Mouse (Mus musculus) limb, embryonic 13.5 days (tissue): ENCODE measurements at regions not wholly inside any gene's neighbourhood (a gene's known extent, or its start where the extent isn't known, plus 50 kb on each side); places are given as distances from the start of the nearest gene placed in this dataset.
"Not testable (repeated sequence)": the region's sequence is repeated elsewhere in the genome, so short reads cannot be mapped to it uniquely, and the experiment has no call there.

ENCODE experiments used
- ATAC-seq: fragments of 200-750 bp; cut with Nextera tagmentation; 2 replicates; pipeline ENCODE4 v1.8.0; 2017; ENCODE audit warnings: low read depth, moderate number of reproducible peaks, moderate TSS enrichment; ENCODE audit not compliant: low FRiP score
- H3K27ac ChIP-seq: fragments of 300-500 bp; sonication (generic); 2 replicates; pipeline ENCODE4 v1.5.1; 2015; ENCODE audit warnings: inconsistent platforms, mild to moderate bottlenecking, moderate library complexity
- H3K27me3 ChIP-seq: fragments of 300-500 bp; sonication (generic); 2 replicates; pipeline ENCODE4 v1.6.1; 2015; ENCODE audit warnings: mild to moderate bottlenecking, inconsistent platforms
- H3K36me3 ChIP-seq: fragments of 300-500 bp; sonication (generic); 2 replicates; pipeline ENCODE4 v1.6.1; 2015; ENCODE audit warnings: inconsistent platforms, mild to moderate bottlenecking, moderate library complexity
- H3K4me1 ChIP-seq: fragments of 300-500 bp; sonication (generic); 2 replicates; pipeline ENCODE4 v1.6.1; 2015; ENCODE audit warnings: inconsistent platforms
- H3K4me2 ChIP-seq: fragments of 300-500 bp; sonication (generic); replicated peaks from 2 replicates; pipeline ENCODE4 v1.6.1; 2015; ENCODE audit warnings: inconsistent platforms, mild to moderate bottlenecking, moderate library complexity
- H3K4me3 ChIP-seq: fragments of 300-500 bp; sonication (generic); 2 replicates; pipeline ENCODE4 v1.5.1; 2015; ENCODE audit warnings: moderate library complexity, mild to moderate bottlenecking, inconsistent platforms
- H3K9ac ChIP-seq: fragments of 300-500 bp; sonication (generic); 2 replicates; pipeline ENCODE4 v1.6.1; 2015; ENCODE audit warnings: mild to moderate bottlenecking, inconsistent platforms
- H3K9me3 ChIP-seq: fragments of 300-500 bp; sonication (generic); 2 replicates; pipeline ENCODE4 v1.6.1; 2016; ENCODE audit warnings: inconsistent platforms
- WGBS: fragments of 180-500 bp; shearing (Covaris S2); methylation state at CpG from one replicate; pipeline ENCODE4 v1.1.7; 2015; 5-methylcytosine and 5-hydroxymethylcytosine counted together

- WGBS, result 63% methylated on average over 11 of the region's 11 CpGs
- no peak overlapping the region for H3K4me2 ChIP-seq
- ATAC-seq, result no peak; the same call in 1 of the 2 replicates
Observed at GRCm38 (mm10) chr16:55758707-55759067, 80.0 kb downstream of the Nfkbiz start.

GRCm38 (mm10) chr16:55757952-55758706 lies 80.6 kb downstream of the Nfkbiz start:
- ATAC-seq, result peak; percentile 51; the same call in 1 of the 2 replicates
- H3K4me2 ChIP-seq, result no peak overlapping the region

More at GRCm38 (mm10) chr16:55758707-55759067, 80.0 kb downstream of the Nfkbiz start:
- H3K4me3 ChIP-seq, result no peak overlapping the region
- no peak overlapping the region for H3K9ac ChIP-seq
- H3K27ac ChIP-seq, result no peak overlapping the region
- no peaks in the 10 kb centered on the region for H3K4me1 ChIP-seq
- no peaks in the 10 kb centered on the region for H3K27me3 ChIP-seq
- no peaks in the 10 kb centered on the region for H3K9me3 ChIP-seq
- no peaks in the 10 kb centered on the region for H3K36me3 ChIP-seq

DNA sequence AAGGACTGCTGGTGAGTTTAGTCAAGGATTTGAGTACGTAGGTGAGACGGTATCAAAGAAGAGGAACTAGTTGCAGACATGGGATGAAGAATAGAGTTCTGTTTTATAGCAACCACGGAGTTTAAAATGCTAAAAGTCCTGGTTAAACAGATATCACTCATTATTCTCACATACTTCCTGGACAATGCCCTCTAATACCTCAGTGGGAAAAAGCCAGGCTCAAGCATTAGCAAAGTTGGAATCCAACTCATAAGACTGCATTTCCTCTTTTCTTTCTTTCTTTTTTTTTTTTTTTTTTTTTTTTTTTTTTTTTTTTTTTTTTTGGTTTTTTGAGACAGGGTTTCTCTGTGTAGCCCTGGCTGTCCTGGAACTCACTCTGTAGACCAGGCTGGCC lies 81.3 kb downstream of the Nfkbiz start:
- H3K9ac ChIP-seq, H3K4me1 ChIP-seq, H3K4me2 ChIP-seq, H3K9me3 ChIP-seq, H3K36me3 ChIP-seq, ATAC-seq, H3K27me3 ChIP-seq, H3K27ac ChIP-seq, H3K4me3 ChIP-seq: not testable (repeated sequence)
- 87% methylated on average over 3 of the region's 3 CpGs for WGBS

More at GRCm38 (mm10) chr16:55757952-55758706, 80.6 kb downstream of the Nfkbiz start:
- Histone ChIP-seq H3K4me1 (no peaks in the 10 kb centered on the region), H3K9ac (no peak overlapping the region), H3K27me3 (no peaks in the 10 kb centered on the region), H3K4me3 (no peak overlapping the region), H3K36me3 (no peaks in the 10 kb centered on the region), H3K27ac (no peak overlapping the region; the same call in 1 of the 2 replicates), H3K9me3 (no peaks in the 10 kb centered on the region)
- WGBS, result 13% methylated on average over 5 of the region's 5 CpGs

DNA sequence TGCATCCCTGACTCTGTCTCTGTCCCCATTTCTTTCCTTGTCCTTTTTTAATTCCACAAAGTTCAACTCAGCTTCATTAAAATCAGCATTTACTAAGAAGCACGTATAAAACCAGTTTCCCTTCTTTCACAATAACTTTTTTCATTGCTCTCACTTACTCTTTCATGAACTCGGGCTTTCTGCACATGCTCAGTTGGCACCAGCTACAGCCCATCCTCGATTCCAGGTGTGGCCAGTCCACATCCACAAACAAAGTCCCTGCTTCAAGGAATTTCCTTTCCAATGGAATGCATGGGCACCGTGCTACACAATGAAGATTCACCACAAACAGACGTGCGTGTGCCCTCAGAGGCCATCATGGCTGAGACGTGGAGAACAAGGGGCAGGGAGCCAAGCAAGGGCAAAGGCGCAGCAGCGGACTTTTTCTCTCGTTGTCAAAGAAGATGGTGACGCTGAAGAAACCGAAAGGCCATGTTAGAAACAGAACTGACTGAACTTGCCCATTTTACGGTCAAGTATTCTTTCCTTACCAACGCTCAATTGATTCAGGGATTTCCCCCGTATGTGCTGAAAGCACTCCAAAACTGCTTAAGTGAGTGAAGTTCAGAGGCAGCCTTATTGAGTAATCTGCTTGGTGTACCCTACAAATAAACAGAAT lies 81.8 kb downstream of the Nfkbiz start:
- no peak overlapping the region for H3K4me2 ChIP-seq
- no peak overlapping the region for H3K9ac ChIP-seq
- no peak overlapping the region for H3K4me3 ChIP-seq
- ATAC-seq, result no peak
- H3K36me3 ChIP-seq, result no peaks in the 10 kb centered on the region
- H3K4me1 ChIP-seq, result no peaks in the 10 kb centered on the region
- WGBS, result 87% methylated on average over 15 of the region's 15 CpGs
- H3K9me3 ChIP-seq, result no peaks in the 10 kb centered on the region
- no peak overlapping the region for H3K27ac ChIP-seq
- H3K27me3 ChIP-seq, result no peaks in the 10 kb centered on the region

- H3K27me3 ChIP-seq, result no peaks in the 10 kb centered on the region
- H3K27ac ChIP-seq, result no peak overlapping the region
- no peaks in the 10 kb centered on the region for H3K9me3 ChIP-seq
- no peak overlapping the region for H3K9ac ChIP-seq
- H3K4me2 ChIP-seq, result no peak overlapping the region
- no peaks in the 10 kb centered on the region for H3K36me3 ChIP-seq
- no peak overlapping the region for H3K4me3 ChIP-seq
- H3K4me1 ChIP-seq, result no peaks in the 10 kb centered on the region
- 80% methylated on average over 6 of the region's 6 CpGs for WGBS
- no peak for ATAC-seq
Observed at GRCm38 (mm10) chr16:55755309-55755832, 83.3 kb downstream of the Nfkbiz start.

GRCm38 (mm10) chr16:55754092-55754763 lies 84.5 kb downstream of the Nfkbiz start:
- ATAC-seq, result no peak
- H3K27ac ChIP-seq, result no peak overlapping the region
- WGBS, result 87% methylated on average over 14 of the region's 14 CpGs

GRCm38 (mm10) chr16:55753380-55753779 lies 85.3 kb downstream of the Nfkbiz start:
- Histone ChIP-seq H3K27ac (no peak overlapping the region), H3K4me1 (0 out of 2 replicates have a peak, but pooled peaks cover 2% of the 10 kb centered on the region), H3K9me3 (no peaks in the 10 kb centered on the region), H3K4me2 (no peak overlapping the region), H3K9ac (no peak overlapping the region), H3K4me3 (no peak overlapping the region), H3K36me3 (no peaks in the 10 kb centered on the region), H3K27me3 (no peaks in the 10 kb centered on the region)
- 80% methylated on average over 4 of the region's 4 CpGs for WGBS
- ATAC-seq, result no peak

More at GRCm38 (mm10) chr16:55754092-55754763, 84.5 kb downstream of the Nfkbiz start:
- Histone ChIP-seq H3K4me3 (no peak overlapping the region), H3K9ac (no peak overlapping the region), H3K27me3 (no peaks in the 10 kb centered on the region), H3K4me1 (no peaks in the 10 kb centered on the region), H3K36me3 (no peaks in the 10 kb centered on the region), H3K9me3 (no peaks in the 10 kb centered on the region), H3K4me2 (no peak overlapping the region)

GRCm38 (mm10) chr16:55747250-55747649 lies 91.4 kb downstream of the Nfkbiz start:
- no peak overlapping the region for H3K4me2 ChIP-seq
- no peak for ATAC-seq
- no peak overlapping the region for H3K27ac ChIP-seq
- H3K27me3 ChIP-seq, result no peaks in the 10 kb centered on the region
- H3K4me1 ChIP-seq, result 0 out of 2 replicates have a peak, but pooled peaks cover 2% of the 10 kb centered on the region
- no peak overlapping the region for H3K9ac ChIP-seq
- H3K9me3 ChIP-seq, result no peaks in the 10 kb centered on the region
- H3K36me3 ChIP-seq, result no peaks in the 10 kb centered on the region
- H3K4me3 ChIP-seq, result no peak overlapping the region
- WGBS, result 42% methylated on average over 2 of the region's 2 CpGs

DNA sequence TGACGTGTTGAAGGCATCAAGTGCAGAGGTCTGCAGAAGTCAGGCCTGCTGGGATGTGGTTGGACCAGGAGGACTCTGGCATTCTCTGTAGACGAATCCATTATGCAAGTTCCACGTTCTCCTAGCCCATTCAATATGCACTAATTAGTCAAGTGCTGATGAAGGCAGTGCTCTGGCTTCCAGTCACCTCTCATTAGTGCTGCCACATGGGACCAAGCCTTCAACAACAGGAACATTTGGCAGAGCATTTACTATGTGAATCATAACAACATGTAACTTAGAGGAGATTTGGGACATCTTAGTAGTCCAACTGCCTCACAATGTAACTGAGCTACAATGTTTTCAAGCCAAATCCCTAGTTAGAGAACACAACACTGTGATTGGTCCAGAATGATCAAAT lies 92.5 kb downstream of the Nfkbiz start:
- Histone ChIP-seq H3K4me2 (no peak overlapping the region), H3K9me3 (no peaks in the 10 kb centered on the region), H3K4me3 (no peak overlapping the region), H3K9ac (no peak overlapping the region), H3K27ac (no peak overlapping the region), H3K27me3 (no peaks in the 10 kb centered on the region), H3K4me1 (0 out of 2 replicates have a peak, but pooled peaks cover 2% of the 10 kb centered on the region), H3K36me3 (no peaks in the 10 kb centered on the region)
- ATAC-seq, result no peak
- 49% methylated on average over 3 of the region's 3 CpGs for WGBS

DNA sequence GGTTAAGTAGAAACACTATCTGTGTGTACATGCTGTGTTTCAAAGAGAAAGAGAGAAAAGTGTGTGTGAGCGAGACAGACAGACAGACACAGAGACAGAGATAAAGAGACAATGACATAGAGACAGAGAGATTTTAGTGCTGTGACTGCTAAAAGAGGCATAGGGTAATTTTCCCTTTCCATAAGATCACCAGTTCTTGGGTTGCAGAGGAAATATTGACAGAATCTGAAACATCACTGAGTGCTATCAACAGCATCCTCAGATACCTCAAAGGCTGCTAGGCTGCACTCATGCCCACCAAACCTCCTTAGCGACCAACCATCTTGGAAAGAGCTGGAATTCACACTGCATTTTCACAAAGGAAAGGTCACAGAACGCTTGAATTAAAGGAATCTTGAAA lies 93.6 kb downstream of the Nfkbiz start:
- H3K4me1 ChIP-seq, result 0 out of 2 replicates have a peak, but pooled peaks cover 2% of the 10 kb centered on the region
- no peaks in the 10 kb centered on the region for H3K9me3 ChIP-seq
- H3K4me3 ChIP-seq, result no peak overlapping the region
- no peak overlapping the region for H3K27ac ChIP-seq
- H3K9ac ChIP-seq, result no peak overlapping the region
- no peaks in the 10 kb centered on the region for H3K27me3 ChIP-seq
- ATAC-seq, result no peak
- H3K4me2 ChIP-seq, result no peak overlapping the region
- H3K36me3 ChIP-seq, result no peaks in the 10 kb centered on the region
- 75% methylated on average over 3 of the region's 3 CpGs for WGBS

DNA sequence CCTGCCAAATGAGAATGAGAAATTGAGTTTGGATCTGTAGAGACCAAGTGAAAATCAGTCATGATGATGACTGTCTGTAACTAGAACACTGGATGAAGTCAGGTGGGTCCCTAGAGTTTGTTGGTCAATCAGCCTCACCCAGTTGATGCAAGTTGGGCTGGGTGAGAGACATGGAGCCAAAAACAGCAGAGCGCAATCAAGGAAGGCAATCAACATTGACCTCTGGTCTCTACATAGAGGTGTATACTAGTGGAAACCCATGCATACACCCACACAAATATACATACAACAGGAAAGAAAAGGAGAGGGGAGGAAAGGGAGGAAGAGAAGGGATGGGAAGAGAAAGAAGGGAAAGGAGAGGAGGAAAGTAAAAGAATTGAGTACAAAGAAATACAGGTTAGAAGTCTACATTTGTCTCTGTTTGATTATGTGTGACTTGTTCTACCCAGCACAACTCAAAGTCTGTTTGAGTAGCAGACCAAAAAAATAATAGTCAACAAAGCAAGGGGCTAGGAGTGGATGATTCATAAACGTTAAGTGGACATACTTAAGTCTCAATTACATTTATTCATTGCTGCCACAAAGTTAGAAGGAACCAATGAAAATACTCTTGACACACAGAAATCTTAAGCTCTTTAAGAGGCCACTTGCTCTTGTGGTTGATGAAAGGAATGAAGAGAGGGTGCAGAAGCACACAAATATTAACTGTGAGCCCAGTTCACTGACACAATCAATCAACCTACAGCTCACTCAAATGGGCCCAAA lies 97.4 kb downstream of the Nfkbiz start:
- Histone ChIP-seq H3K9me3 (no peaks in the 10 kb centered on the region), H3K9ac (no peak overlapping the region), H3K27ac (no peak overlapping the region), H3K4me1 (no peaks in the 10 kb centered on the region), H3K4me3 (no peak overlapping the region), H3K36me3 (no peaks in the 10 kb centered on the region), H3K4me2 (no peak overlapping the region), H3K27me3 (no peaks in the 10 kb centered on the region)
- WGBS, result 91% methylated on average over 2 of the region's 2 CpGs
- ATAC-seq, result no peak
